Mouse (Mus musculus): ENCODE measurements around the gene Lsamp. TPM values are rescaled to one million over a fixed set of nuclear protein-coding genes. Genes with fewer than 3 reads are reported as not detected.

Gene Lsamp
- total and polyA plus RNA-seq, 2 experiments: 0.07 to 0.37 TPM

DNA sequence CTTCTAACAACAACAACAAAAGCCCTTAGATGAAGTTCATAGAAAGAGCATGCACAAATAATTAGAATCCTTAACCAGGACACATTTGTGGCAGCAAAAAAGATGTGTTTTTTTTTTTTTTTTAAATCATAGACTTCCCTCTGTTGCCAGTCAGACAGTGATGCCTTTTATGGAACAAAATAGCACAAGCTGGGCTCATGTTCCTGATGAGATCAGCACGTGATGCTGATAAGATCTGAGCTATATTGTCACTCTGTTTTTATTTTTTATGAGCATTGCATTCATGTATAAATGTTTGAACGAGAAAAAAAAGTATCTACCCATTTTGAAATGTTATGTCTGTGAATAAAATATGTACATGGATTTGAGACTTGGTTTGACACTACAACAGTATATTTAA is 2118.0 kb downstream of the Lsamp start:
- no peak for DNase-seq (ENCODE audit: extremely low read depth, low read depth, low spot score)
- Histone ChIP-seq H3K27me3 (ENCODE audit: control insufficient read depth, insufficient read depth, low read length) (no peaks in the 10 kb centered on the region), H3K36me3 (ENCODE audit: control insufficient read depth, insufficient read depth, low read length) (no peaks in the 10 kb centered on the region), H3K9ac (ENCODE audit: low read depth, low read length) (no peak overlapping the region), H3K27ac (replicated peaks; ENCODE audit: insufficient read depth, low read depth, low read length) (no peak overlapping the region), H3K4me3 (ENCODE audit: insufficient read depth, low read depth, low read length) (no peak overlapping the region), H3K4me1 (ENCODE audit: control insufficient read depth, insufficient read depth, low read length) (no peaks in the 10 kb centered on the region), H3K79me2 (ENCODE audit: control insufficient read depth, insufficient read depth, low read length) (no peaks in the 10 kb centered on the region)
- TF ChIP-seq POLR2A (IDR thresholded peaks at IDR 0.05; ENCODE audit: extremely low read depth, insufficient read depth, low read length) (no peak), CTCF (IDR thresholded peaks at IDR 0.05; ENCODE audit: low read depth, low read length) (no peak)
- WGBS: 38% methylated on average over 2 of the region's 2 CpGs

- 46% methylated on average over 8 of the region's 8 CpGs for WGBS
- TF ChIP-seq CTCF (IDR thresholded peaks at IDR 0.05; ENCODE audit: low read depth, low read length) (no peak), POLR2A (IDR thresholded peaks at IDR 0.05; ENCODE audit: extremely low read depth, insufficient read depth, low read length) (no peak)
- Histone ChIP-seq H3K36me3 (ENCODE audit: control insufficient read depth, insufficient read depth, low read length) (no peaks in the 10 kb centered on the region), H3K79me2 (ENCODE audit: control insufficient read depth, insufficient read depth, low read length) (no peaks in the 10 kb centered on the region), H3K27ac (replicated peaks; ENCODE audit: insufficient read depth, low read depth, low read length) (no peak overlapping the region), H3K4me3 (ENCODE audit: insufficient read depth, low read depth, low read length) (no peak overlapping the region), H3K4me1 (ENCODE audit: control insufficient read depth, insufficient read depth, low read length) (no peaks in the 10 kb centered on the region), H3K9ac (ENCODE audit: low read depth, low read length) (no peak overlapping the region), H3K27me3 (ENCODE audit: control insufficient read depth, insufficient read depth, low read length) (no peaks in the 10 kb centered on the region)
- DNase-seq (ENCODE audit: extremely low read depth, low read depth, low spot score): no peak
These were observed 2118.5 kb downstream of the Lsamp start for GRCm38 (mm10) chr16:42102635-42103034.

- H3K27me3 ChIP-seq (ENCODE audit: control insufficient read depth, insufficient read depth, low read length): no peaks in the 10 kb centered on the region
- no peak overlapping the region for H3K9ac ChIP-seq (ENCODE audit: low read depth, low read length)
- H3K27ac ChIP-seq (replicated peaks; ENCODE audit: insufficient read depth, low read depth, low read length): no peak overlapping the region
- no peak for DNase-seq (ENCODE audit: extremely low read depth, low read depth, low spot score)
- TF ChIP-seq CTCF (IDR thresholded peaks at IDR 0.05; ENCODE audit: low read depth, low read length) (no peak), POLR2A (IDR thresholded peaks at IDR 0.05; ENCODE audit: extremely low read depth, insufficient read depth, low read length) (no peak)
- H3K36me3 ChIP-seq (ENCODE audit: control insufficient read depth, insufficient read depth, low read length): no peaks in the 10 kb centered on the region
- no peaks in the 10 kb centered on the region for H3K79me2 ChIP-seq (ENCODE audit: control insufficient read depth, insufficient read depth, low read length)
- H3K4me1 ChIP-seq (ENCODE audit: control insufficient read depth, insufficient read depth, low read length): no peaks in the 10 kb centered on the region
- 95% methylated on average over 1 of the region's 1 CpGs for WGBS
- H3K4me3 ChIP-seq (ENCODE audit: insufficient read depth, low read depth, low read length): no peak overlapping the region
These were observed 2128.1 kb downstream of the Lsamp start for GRCm38 (mm10) chr16:42112251-42112650.

DNA sequence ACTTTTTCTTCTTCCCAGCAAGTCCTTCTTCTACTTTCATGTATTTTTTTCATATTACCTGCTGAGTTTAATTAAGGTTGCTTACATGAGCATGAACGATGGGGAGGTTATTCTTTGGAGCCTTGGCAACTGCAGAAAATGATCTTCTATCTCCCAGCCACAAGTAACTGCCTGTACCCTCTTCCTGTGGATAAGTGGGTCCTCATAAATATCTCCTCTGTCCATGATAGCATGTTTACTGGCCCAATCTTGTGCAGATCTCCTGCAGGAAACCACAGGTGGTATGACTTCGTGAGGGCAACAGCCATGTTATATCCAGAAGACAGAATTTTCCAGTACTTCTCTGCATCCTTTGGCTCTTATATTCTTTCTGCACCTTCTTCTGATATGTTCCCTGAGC is 2129.1 kb downstream of the Lsamp start:
- TF ChIP-seq POLR2A (IDR thresholded peaks at IDR 0.05; ENCODE audit: extremely low read depth, insufficient read depth, low read length) (no peak), CTCF (IDR thresholded peaks at IDR 0.05; ENCODE audit: low read depth, low read length) (no peak)
- H3K79me2 ChIP-seq (ENCODE audit: control insufficient read depth, insufficient read depth, low read length): no peaks in the 10 kb centered on the region
- H3K36me3 ChIP-seq (ENCODE audit: control insufficient read depth, insufficient read depth, low read length): no peaks in the 10 kb centered on the region
- H3K4me3 ChIP-seq (ENCODE audit: insufficient read depth, low read depth, low read length): no peak overlapping the region
- H3K27ac ChIP-seq (replicated peaks; ENCODE audit: insufficient read depth, low read depth, low read length): no peak overlapping the region
- no peaks in the 10 kb centered on the region for H3K27me3 ChIP-seq (ENCODE audit: control insufficient read depth, insufficient read depth, low read length)
- no peak for DNase-seq (ENCODE audit: extremely low read depth, low read depth, low spot score)
- H3K9ac ChIP-seq (ENCODE audit: low read depth, low read length): no peak overlapping the region
- no peaks in the 10 kb centered on the region for H3K4me1 ChIP-seq (ENCODE audit: control insufficient read depth, insufficient read depth, low read length)
- 73% methylated on average over 2 of the region's 2 CpGs for WGBS

DNA sequence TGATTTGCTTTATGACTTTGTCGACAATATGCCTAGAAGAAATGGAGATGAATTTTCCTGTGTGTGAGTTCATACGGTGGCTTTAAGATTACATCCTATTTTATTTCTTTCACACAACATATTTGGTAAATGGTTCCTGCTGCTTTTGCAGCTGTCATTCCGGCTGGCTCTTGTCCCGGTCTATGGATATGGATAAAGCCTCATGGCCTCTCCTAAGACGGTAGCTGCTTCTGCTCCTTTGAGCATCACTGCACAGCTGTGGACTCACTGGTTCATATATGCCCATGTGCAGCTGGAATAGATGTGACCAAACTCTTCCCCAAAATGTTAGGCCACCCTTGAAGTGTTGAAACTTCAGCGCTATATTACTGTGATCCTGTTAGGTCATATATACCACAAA is 2137.6 kb downstream of the Lsamp start:
- Histone ChIP-seq H3K9ac (ENCODE audit: low read depth, low read length) (no peak overlapping the region), H3K27ac (replicated peaks; ENCODE audit: insufficient read depth, low read depth, low read length) (no peak overlapping the region), H3K36me3 (ENCODE audit: control insufficient read depth, insufficient read depth, low read length) (no peaks in the 10 kb centered on the region), H3K4me1 (ENCODE audit: control insufficient read depth, insufficient read depth, low read length) (no peaks in the 10 kb centered on the region), H3K27me3 (ENCODE audit: control insufficient read depth, insufficient read depth, low read length) (no peaks in the 10 kb centered on the region), H3K79me2 (ENCODE audit: control insufficient read depth, insufficient read depth, low read length) (no peaks in the 10 kb centered on the region), H3K4me3 (ENCODE audit: insufficient read depth, low read depth, low read length) (no peak overlapping the region)
- no peak for TF ChIP-seq CTCF (IDR thresholded peaks at IDR 0.05; ENCODE audit: low read depth, low read length)
- no peak for TF ChIP-seq POLR2A (IDR thresholded peaks at IDR 0.05; ENCODE audit: extremely low read depth, insufficient read depth, low read length)
- WGBS: 91% methylated on average over 6 of the region's 6 CpGs
- no peak for DNase-seq (ENCODE audit: extremely low read depth, low read depth, low spot score)

DNA sequence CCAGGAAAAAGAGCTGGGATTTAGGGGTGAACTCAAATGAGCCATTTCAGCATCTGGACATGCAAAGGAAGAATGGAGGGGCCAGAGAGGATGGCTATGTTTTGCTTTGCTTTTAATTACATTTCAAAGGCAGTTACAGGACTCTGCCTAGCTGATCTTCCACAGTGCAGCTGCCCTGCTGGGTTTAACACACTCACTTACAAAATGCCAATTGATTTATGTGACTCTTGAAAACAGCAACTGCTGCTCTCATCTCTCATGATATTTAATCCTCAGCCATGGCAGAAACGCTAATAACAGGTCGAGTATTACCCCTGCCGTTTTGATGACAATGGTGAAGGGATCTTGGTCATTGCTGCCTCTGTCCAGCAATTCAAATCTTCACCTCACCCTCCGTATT is 2139.7 kb downstream of the Lsamp start:
- no peak for TF ChIP-seq CTCF (IDR thresholded peaks at IDR 0.05; ENCODE audit: low read depth, low read length)
- no peak for TF ChIP-seq POLR2A (IDR thresholded peaks at IDR 0.05; ENCODE audit: extremely low read depth, insufficient read depth, low read length)
- Histone ChIP-seq H3K27ac (replicated peaks; ENCODE audit: insufficient read depth, low read depth, low read length) (no peak overlapping the region), H3K27me3 (ENCODE audit: control insufficient read depth, insufficient read depth, low read length) (no peaks in the 10 kb centered on the region), H3K36me3 (ENCODE audit: control insufficient read depth, insufficient read depth, low read length) (no peaks in the 10 kb centered on the region), H3K4me1 (ENCODE audit: control insufficient read depth, insufficient read depth, low read length) (no peaks in the 10 kb centered on the region), H3K4me3 (ENCODE audit: insufficient read depth, low read depth, low read length) (no peak overlapping the region), H3K9ac (ENCODE audit: low read depth, low read length) (no peak overlapping the region), H3K79me2 (ENCODE audit: control insufficient read depth, insufficient read depth, low read length) (no peaks in the 10 kb centered on the region)
- 69% methylated on average over 4 of the region's 4 CpGs for WGBS
- no peak for DNase-seq (ENCODE audit: extremely low read depth, low read depth, low spot score)
